Mouse (Mus musculus): Measurements from ENCODE around the gene Shisa3. TPM values are rescaled to one million over a fixed set of nuclear protein-coding genes. Genes with fewer than 3 reads are reported as not detected.

The Shisa3 gene
- 3.1 and 3.4 TPM in 2 replicates for polyA plus RNA-seq (2016; fragmentation: Nextera tagmentation; extraction: Ambion mirVana)

DNA sequence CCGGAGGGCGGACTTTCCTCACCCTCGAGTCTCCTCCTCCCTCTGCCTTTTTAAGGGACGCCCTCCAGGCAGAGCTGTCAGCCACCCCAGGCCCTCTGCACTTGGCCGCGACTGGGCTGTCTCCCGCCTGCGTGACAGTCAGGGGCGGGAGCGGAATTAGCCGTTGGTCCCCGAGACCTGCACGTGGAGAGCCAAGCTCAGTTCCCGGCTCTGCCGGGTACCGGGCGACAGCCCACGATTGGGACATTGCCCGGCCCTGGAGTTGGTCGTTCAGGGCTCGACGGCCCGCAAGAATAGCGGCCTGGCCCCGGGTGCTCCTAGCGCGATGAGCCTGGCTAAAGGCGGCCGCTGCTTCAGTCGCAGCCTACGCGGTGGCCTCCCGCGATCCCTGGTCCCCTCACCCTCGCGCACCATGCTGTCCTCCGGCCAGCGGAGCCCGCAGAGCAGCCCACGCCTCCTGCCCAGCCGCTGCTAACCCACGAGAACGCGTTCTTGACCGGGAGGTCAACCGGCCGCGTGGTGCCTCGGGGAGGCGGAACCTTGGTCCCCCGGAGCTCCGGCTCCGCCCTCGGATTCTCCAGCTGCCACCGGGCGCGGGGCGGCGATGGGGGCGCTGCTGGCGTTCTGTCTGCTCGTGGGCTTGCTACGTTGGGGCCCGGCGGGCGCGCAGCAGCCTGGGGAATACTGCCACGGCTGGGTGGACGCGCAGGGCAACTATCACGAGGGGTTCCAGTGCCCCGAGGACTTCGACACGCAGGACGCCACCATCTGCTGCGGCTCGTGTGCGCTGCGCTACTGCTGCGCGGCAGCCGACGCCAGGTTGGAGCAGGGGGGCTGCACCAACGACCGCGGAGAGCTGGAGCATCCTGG lies at the start of gene Shisa3:
Gene Shisa3 (plus strand): TSS at position 79 of the 870 bp plus-strand sequence.
- Histone ChIP-seq H3K27me3 (peaks cover 71% of the 10 kb centered on the region), H3K27ac (0 out of 2 replicates have a peak within 1 kb of the TSS, but pooled peaks have one; percentile 2), H3K4me2 (replicated peaks) (peak within 1 kb of the TSS; percentile 93), H3K9me3 (replicated peaks) (no peaks in the 10 kb centered on the region), H3K4me1 (peaks cover 20% of the 10 kb centered on the region), H3K4me3 (peak within 1 kb of the TSS; percentile 54), H3K36me3 (no peaks in the 10 kb centered on the region), H3K9ac (peak within 1 kb of the TSS; percentile 62)
- ATAC-seq (ENCODE audit: low FRiP score), result peak; percentile 76
- WGBS, result under 1% methylated on average over 84 of the region's 86 CpGs

GRCm38 (mm10) chr5:67558644-67559043 lies 49.0 kb upstream of the Shisa3 start:
- no peak for ATAC-seq (ENCODE audit: low FRiP score)
- no peak overlapping the region for H3K4me3 ChIP-seq
- H3K4me2 ChIP-seq (replicated peaks), result no peak overlapping the region
- 67% methylated on average over 4 of the region's 4 CpGs for WGBS
- no peaks in the 10 kb centered on the region for H3K27me3 ChIP-seq
- H3K36me3 ChIP-seq, result no peaks in the 10 kb centered on the region
- no peak overlapping the region for H3K9ac ChIP-seq
- H3K9me3 ChIP-seq (replicated peaks), result no peaks in the 10 kb centered on the region
- H3K27ac ChIP-seq, result no peak overlapping the region
- no peaks in the 10 kb centered on the region for H3K4me1 ChIP-seq

DNA sequence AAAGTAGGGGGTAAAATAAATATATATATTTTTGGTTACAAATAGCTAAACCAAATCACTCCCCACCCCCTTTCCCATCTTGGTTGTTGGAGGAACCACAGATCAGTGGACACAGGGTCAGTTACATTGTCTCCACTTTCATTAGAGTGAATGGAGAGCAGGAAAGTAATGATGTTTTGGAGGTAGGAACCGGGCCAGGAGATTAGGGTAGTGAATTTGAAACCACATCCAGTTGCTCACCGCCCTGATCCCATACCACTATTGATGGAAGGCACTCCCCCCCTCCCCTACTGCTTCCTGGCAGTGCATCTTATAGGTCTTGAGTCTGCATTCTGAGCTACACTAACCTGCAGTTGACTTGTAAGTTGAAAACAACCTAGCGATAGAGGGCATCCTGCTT lies 48.6 kb upstream of the Shisa3 start:
- H3K4me2 ChIP-seq (replicated peaks), result no peak overlapping the region
- H3K36me3 ChIP-seq, result no peaks in the 10 kb centered on the region
- no peak overlapping the region for H3K4me3 ChIP-seq
- H3K27me3 ChIP-seq, result no peaks in the 10 kb centered on the region
- no peak overlapping the region for H3K9ac ChIP-seq
- H3K9me3 ChIP-seq (replicated peaks), result no peaks in the 10 kb centered on the region
- no peak overlapping the region for H3K27ac ChIP-seq
- ATAC-seq (ENCODE audit: low FRiP score), result no peak
- H3K4me1 ChIP-seq, result no peaks in the 10 kb centered on the region
- 90% methylated on average over 3 of the region's 3 CpGs for WGBS

DNA sequence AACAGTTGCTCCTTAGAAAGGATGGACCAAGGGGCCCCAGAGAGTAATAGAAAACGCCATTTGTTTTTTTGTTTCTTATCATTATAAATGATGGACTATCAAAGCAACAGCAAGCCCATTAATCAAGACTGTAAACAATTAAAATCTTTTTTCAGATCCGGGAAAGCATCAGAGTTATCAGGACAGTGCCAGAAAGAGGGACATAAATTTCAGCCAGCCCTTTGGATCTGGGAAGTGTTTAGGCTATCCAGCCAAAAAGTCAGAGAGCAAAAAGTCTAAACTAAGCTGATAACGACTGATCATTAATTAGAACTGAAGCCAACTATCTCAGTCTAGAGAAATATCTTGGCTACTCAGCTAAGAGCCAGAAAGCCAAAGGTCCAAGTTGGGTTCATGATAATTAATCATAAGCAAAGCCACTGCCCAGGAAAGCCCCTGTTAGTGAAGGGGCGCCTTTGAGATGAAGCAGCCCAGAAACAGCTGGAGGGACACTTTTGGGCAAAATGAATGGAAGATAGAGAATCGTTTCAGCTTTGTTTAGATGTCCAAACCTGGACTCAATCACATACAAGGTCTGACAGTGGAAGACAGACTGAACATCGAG lies 35.0 kb upstream of the Shisa3 start:
- H3K9ac ChIP-seq, result no peak overlapping the region
- 71% methylated on average over 6 of the region's 6 CpGs for WGBS

DNA sequence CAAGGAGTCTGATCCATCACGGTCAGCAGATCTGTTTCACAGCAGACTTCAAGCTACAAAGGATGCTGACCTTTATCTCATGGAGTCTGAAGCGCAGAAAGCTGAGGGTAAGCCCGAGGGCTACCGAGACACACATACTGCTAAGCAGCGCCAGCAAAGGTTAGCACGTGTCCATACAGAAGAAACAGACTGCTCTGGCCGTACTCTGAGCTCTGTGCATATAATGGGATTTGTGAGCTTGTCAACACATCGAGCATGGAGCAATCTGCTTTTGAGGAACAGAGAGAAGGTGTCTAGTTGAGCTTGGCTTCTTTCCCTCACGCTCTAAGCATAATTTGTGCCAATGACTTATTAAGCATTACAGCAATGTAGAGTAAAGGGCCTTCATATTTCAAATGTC lies 33.6 kb upstream of the Shisa3 start:
- Histone ChIP-seq H3K27ac (no peak overlapping the region), H3K4me2 (replicated peaks) (no peak overlapping the region), H3K4me3 (no peak overlapping the region), H3K4me1 (no peaks in the 10 kb centered on the region), H3K9ac (no peak overlapping the region), H3K27me3 (no peaks in the 10 kb centered on the region), H3K9me3 (replicated peaks) (no peaks in the 10 kb centered on the region), H3K36me3 (no peaks in the 10 kb centered on the region)
- no peak for ATAC-seq (ENCODE audit: low FRiP score)
- 88% methylated on average over 9 of the region's 9 CpGs for WGBS

More for the DNA sequence above, 35.0 kb upstream of the Shisa3 start:
- H3K4me2 ChIP-seq (replicated peaks), result no peak overlapping the region
- no peak overlapping the region for H3K4me3 ChIP-seq
- no peaks in the 10 kb centered on the region for H3K27me3 ChIP-seq
- no peaks in the 10 kb centered on the region for H3K4me1 ChIP-seq
- H3K36me3 ChIP-seq, result no peaks in the 10 kb centered on the region
- H3K27ac ChIP-seq, result no peak overlapping the region
- no peaks in the 10 kb centered on the region for H3K9me3 ChIP-seq (replicated peaks)
- no peak for ATAC-seq (ENCODE audit: low FRiP score)

DNA sequence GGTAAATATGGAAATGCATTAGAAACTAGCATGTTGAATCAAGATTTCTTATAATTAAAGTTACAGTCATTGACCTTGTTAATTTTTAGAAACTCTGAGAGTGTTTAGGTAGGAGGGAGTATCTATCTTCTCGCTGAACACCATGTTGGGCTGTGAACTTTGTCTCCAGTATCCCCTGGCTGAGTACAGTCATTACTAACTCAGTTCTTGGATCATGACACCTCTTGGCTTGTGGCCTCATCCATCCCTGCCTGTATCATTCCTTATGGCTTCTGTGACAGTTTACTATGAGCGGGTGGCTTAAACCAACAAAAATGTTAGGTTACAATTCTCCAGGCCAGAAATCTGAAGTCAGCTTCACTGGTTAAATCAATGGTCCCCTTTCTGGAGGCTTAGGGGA lies 32.0 kb upstream of the Shisa3 start:
- no peak overlapping the region for H3K27ac ChIP-seq
- 93% methylated on average over 2 of the region's 2 CpGs for WGBS
- H3K27me3 ChIP-seq, result no peaks in the 10 kb centered on the region
- no peaks in the 10 kb centered on the region for H3K9me3 ChIP-seq (replicated peaks)
- no peak overlapping the region for H3K4me3 ChIP-seq
- H3K4me2 ChIP-seq (replicated peaks), result no peak overlapping the region
- no peaks in the 10 kb centered on the region for H3K36me3 ChIP-seq
- no peak overlapping the region for H3K9ac ChIP-seq
- ATAC-seq (ENCODE audit: low FRiP score), result no peak
- no peaks in the 10 kb centered on the region for H3K4me1 ChIP-seq

DNA sequence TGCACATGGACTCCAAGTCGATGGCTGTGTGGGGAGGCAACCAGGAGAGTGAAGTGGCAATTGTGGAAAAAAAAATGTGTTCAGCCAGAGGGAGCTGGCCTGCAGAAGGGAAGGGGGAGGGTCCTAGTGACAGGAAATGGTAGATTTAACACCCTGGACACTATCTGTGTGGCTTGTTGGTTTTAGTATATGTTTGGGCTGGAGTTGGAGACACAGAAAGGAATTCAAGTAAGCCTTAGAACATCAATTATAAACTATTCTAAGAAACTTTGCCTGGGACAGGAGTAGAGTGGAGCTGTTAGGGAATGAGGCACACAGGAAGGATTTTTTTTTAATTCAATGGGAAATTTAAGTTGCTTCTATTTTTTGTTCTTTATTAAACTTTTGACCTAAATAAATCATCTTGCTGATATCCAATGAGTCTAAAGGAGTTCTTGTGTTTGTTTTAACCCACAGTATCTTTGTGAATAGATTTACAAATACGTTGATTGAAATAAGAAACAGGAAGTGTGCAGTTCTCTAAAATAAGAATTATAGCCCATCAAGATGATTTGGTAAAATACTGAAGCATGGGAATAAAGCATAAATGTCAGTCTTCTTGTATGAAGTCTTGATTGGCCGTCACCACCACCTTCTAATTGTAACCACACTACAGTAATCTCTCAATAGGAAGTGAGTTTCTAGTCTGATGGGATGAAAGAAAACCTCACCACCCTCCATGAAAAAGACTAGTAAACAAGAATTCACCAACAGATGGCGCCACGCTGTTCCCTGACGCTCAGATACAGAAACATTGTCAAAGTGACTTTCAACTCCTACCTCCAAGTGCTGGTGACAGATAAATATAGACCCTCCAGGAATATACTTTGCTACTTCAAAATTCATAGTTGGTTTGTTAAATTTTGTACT lies 27.7 kb upstream of the Shisa3 start:
- no peak overlapping the region for H3K4me2 ChIP-seq (replicated peaks)
- no peaks in the 10 kb centered on the region for H3K4me1 ChIP-seq
- H3K27me3 ChIP-seq, result no peaks in the 10 kb centered on the region
- H3K27ac ChIP-seq, result no peak overlapping the region
- ATAC-seq (ENCODE audit: low FRiP score), result no peak
- H3K9ac ChIP-seq, result no peak overlapping the region
- 52% methylated on average over 6 of the region's 6 CpGs for WGBS
- no peaks in the 10 kb centered on the region for H3K9me3 ChIP-seq (replicated peaks)
- no peaks in the 10 kb centered on the region for H3K36me3 ChIP-seq
- H3K4me3 ChIP-seq, result no peak overlapping the region

DNA sequence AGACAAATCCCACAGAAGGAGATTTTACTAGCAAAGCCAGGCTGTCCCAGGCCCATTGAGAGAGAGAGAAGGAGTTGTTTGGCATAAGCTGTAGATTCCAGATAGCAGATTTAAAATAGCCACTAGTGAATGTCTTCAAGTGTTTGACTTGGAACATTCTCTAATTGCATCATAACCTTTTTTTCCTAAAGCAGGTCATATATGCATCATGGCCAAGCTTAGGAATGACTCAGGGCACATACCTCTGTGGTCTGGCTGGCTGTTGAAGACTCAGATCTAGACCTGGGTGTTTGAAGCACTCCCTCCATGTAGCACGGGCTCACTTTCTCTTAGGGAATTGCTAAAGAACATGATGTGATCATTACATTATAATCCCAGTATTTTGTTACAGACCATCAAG lies 12.6 kb upstream of the Shisa3 start:
- no peaks in the 10 kb centered on the region for H3K27me3 ChIP-seq
- H3K9me3 ChIP-seq (replicated peaks), result no peaks in the 10 kb centered on the region
- H3K4me1 ChIP-seq, result no peaks in the 10 kb centered on the region
- H3K4me3 ChIP-seq, result no peak overlapping the region
- no peak overlapping the region for H3K27ac ChIP-seq
- H3K4me2 ChIP-seq (replicated peaks), result no peak overlapping the region
- no peaks in the 10 kb centered on the region for H3K36me3 ChIP-seq
- WGBS, result 82% methylated on average over 1 of the region's 1 CpGs
- ATAC-seq (ENCODE audit: low FRiP score), result no peak
- H3K9ac ChIP-seq, result no peak overlapping the region

GRCm38 (mm10) chr5:67595629-67596028 lies 12.1 kb upstream of the Shisa3 start:
- 80% methylated on average over 7 of the region's 7 CpGs for WGBS
- Histone ChIP-seq H3K9me3 (replicated peaks) (no peaks in the 10 kb centered on the region), H3K4me2 (replicated peaks) (no peak overlapping the region), H3K27ac (no peak overlapping the region), H3K9ac (no peak overlapping the region), H3K27me3 (no peaks in the 10 kb centered on the region), H3K4me1 (no peaks in the 10 kb centered on the region), H3K36me3 (no peaks in the 10 kb centered on the region), H3K4me3 (no peak overlapping the region)
- no peak for ATAC-seq (ENCODE audit: low FRiP score)

DNA sequence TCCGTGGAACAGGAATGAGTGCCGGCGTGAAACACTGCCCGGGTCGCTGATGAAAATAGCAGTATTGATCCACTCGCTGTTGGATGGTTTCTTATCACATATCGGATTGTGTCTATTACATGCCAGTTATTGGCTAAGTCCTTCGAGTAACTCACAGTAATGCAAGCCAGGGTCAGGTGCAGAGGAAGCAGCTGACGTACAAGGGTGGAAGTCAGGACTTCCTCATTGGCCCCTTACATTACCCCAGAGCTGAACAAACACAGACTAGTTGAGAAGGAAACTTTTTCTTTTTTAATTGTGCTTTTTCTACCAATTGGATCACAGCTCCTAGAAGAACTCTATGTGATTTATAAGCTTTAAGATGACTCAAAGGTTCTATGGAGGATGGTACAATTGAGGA lies 7.7 kb upstream of the Shisa3 start:
- no peak for ATAC-seq (ENCODE audit: low FRiP score)
- H3K9ac ChIP-seq, result no peak overlapping the region
- H3K27ac ChIP-seq, result no peak overlapping the region
- H3K4me1 ChIP-seq, result no peaks in the 10 kb centered on the region
- no peak overlapping the region for H3K4me2 ChIP-seq (replicated peaks)
- 90% methylated on average over 9 of the region's 9 CpGs for WGBS
- peaks cover 23% of the 10 kb centered on the region for H3K27me3 ChIP-seq
- H3K4me3 ChIP-seq, result no peak overlapping the region
- H3K9me3 ChIP-seq (replicated peaks), result no peaks in the 10 kb centered on the region
- H3K36me3 ChIP-seq, result no peaks in the 10 kb centered on the region

DNA sequence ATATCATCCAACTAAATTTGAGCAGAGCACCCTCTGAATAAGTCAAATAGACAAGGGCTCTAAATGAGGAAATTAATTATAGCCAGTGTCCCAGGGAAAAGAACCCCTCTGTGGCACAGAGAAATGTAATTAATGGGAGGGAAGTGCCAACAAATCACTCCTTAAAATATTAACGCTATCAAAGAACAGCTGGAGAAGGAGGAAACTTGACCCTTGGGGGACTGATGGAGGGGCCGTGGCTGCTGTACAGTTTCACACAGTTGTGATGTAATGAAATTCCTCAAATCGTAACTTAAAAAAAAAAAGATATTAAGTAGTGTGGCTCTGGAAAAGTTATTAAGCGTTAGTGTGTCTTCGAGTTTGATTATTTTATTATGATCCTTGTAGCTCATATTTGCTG lies 1.7 kb upstream of the Shisa3 start:
- ATAC-seq (ENCODE audit: low FRiP score), result no peak
- H3K27me3 ChIP-seq, result peaks cover 76% of the 10 kb centered on the region
- peaks cover 20% of the 10 kb centered on the region for H3K4me1 ChIP-seq
- H3K36me3 ChIP-seq, result no peaks in the 10 kb centered on the region
- WGBS, result 48% methylated on average over 5 of the region's 5 CpGs
- H3K27ac ChIP-seq, result no peak overlapping the region
- H3K9me3 ChIP-seq (replicated peaks), result no peaks in the 10 kb centered on the region
- H3K4me2 ChIP-seq (replicated peaks), result no peak overlapping the region
- no peak overlapping the region for H3K4me3 ChIP-seq
- no peak overlapping the region for H3K9ac ChIP-seq

All from hindbrain, embryonic 12.5 days (tissue).